Mouse (Mus musculus): ENCODE results near the gene Bahd1. TPM values are rescaled to one million over a fixed set of nuclear protein-coding genes. Genes with fewer than 3 reads are reported as not detected.

Gene Bahd1
- total RNA-seq, 1 experiment = 7.7 TPM

GRCm38 (mm10) chr2:118895990-118896913, 3.9 kb upstream of the Bahd1 start:
- no peak for DNase-seq (ENCODE audit: low read depth, low spot score)
- TF ChIP-seq ZC3H11A (IDR thresholded peaks at IDR 0.05; ENCODE audit: borderline replicate concordance, low read depth, low read length) (no peak), HCFC1 (IDR thresholded peaks at IDR 0.05; ENCODE audit: borderline replicate concordance, insufficient read depth, low read length) (peak; percentile 41; the same call in 1 of the 2 replicates), ZNF384 (IDR thresholded peaks at IDR 0.05; ENCODE audit: low read depth, low read length) (peak; percentile 71), CHD2 (IDR thresholded peaks at IDR 0.05; ENCODE audit: low read depth, low read length) (0 out of 2 replicates have a peak, but pooled peaks have one; percentile 8), MAFK (IDR thresholded peaks at IDR 0.05; ENCODE audit: insufficient read depth, low read depth, low read length) (no peak)
- no peak overlapping the region for H3K27ac ChIP-seq (ENCODE audit: insufficient read depth, low read depth, low read length, poor library complexity, severe bottlenecking)
- in situ Hi-C loops (cut with MboI; ENCODE audit: low sequenced_read_pairs in 2 of 2, unreplicated experiment in 2 of 2) = loop anchor here (5.0 to 25.0 kb wide), 2 partner anchors 149 to 409 kb away; partner anchors contain the start of genes Inafm2 (in 1 of the 2) and Srp14 (in 1 of the 2)
- no peak overlapping the region for H3K9ac ChIP-seq (ENCODE audit: insufficient read depth, low read depth, low read length, poor library complexity, severe bottlenecking)
- peak overlapping the region; percentile 60 to 62 for H3K4me3 ChIP-seq (ENCODE audit: insufficient read depth in 1 of 2, low read depth in 1 of 2, low read length in 2 of 2, poor library complexity in 1 of 2, severe bottlenecking in 1 of 2)
- no peaks in the 10 kb centered on the region for H3K36me3 ChIP-seq (ENCODE audit: control insufficient read depth, insufficient read depth, low read length, poor library complexity, severe bottlenecking)
- H3K4me1 ChIP-seq (ENCODE audit: control insufficient read depth in 2 of 2, insufficient read depth in 2 of 2, low read length in 2 of 2, poor library complexity in 1 of 2) = peaks cover 0 to 14% of the 10 kb centered on the region in 2 experiments; a peak in 2 of 4 replicates
- H3K9me3 ChIP-seq (ENCODE audit: control insufficient read depth, insufficient read depth, low read depth, low read length) = no peaks in the 10 kb centered on the region

- Histone ChIP-seq H3K36me3 (ENCODE audit: control insufficient read depth, insufficient read depth, low read length, poor library complexity, severe bottlenecking) (no peaks in the 10 kb centered on the region), H3K9ac (ENCODE audit: insufficient read depth, low read depth, low read length, poor library complexity, severe bottlenecking) (no peak overlapping the region), H3K4me3 (ENCODE audit: insufficient read depth in 1 of 2, low read depth in 1 of 2, low read length in 2 of 2, poor library complexity in 1 of 2, severe bottlenecking in 1 of 2) (peak overlapping the region; percentile 60 to 62; a peak in 3 of 4 replicates), H3K27ac (ENCODE audit: insufficient read depth, low read depth, low read length, poor library complexity, severe bottlenecking) (no peak overlapping the region), H3K9me3 (ENCODE audit: control insufficient read depth, insufficient read depth, low read depth, low read length) (no peaks in the 10 kb centered on the region), H3K4me1 (ENCODE audit: control insufficient read depth in 2 of 2, insufficient read depth in 2 of 2, low read length in 2 of 2, poor library complexity in 1 of 2) (peaks cover 0 to 14% of the 10 kb centered on the region in 2 experiments; a peak in 2 of 4 replicates)
- in situ Hi-C loops (cut with MboI; ENCODE audit: low sequenced_read_pairs in 2 of 2, unreplicated experiment in 2 of 2) = loop anchor here (5.0 to 25.0 kb wide), 2 partner anchors 150 to 410 kb away; partner anchors contain the start of genes Inafm2 (in 1 of the 2) and Srp14 (in 1 of the 2)
- no peak for DNase-seq (ENCODE audit: low read depth, low spot score)
- no peak for TF ChIP-seq ZNF384 (IDR thresholded peaks at IDR 0.05; ENCODE audit: low read depth, low read length)
- no peak for TF ChIP-seq HCFC1 (IDR thresholded peaks at IDR 0.05; ENCODE audit: borderline replicate concordance, insufficient read depth, low read length)
- TF ChIP-seq ZC3H11A (IDR thresholded peaks at IDR 0.05; ENCODE audit: borderline replicate concordance, low read depth, low read length) = no peak
- no peak for TF ChIP-seq MAFK (IDR thresholded peaks at IDR 0.05; ENCODE audit: insufficient read depth, low read depth, low read length)
- TF ChIP-seq CHD2 (IDR thresholded peaks at IDR 0.05; ENCODE audit: low read depth, low read length) = no peak
Observed at GRCm38 (mm10) chr2:118896914-118897291, 3.3 kb upstream of the Bahd1 start.

- H3K9me3 ChIP-seq (ENCODE audit: control insufficient read depth, insufficient read depth, low read depth, low read length) = no peaks in the 10 kb centered on the region
- in situ Hi-C loops (cut with MboI; ENCODE audit: low sequenced_read_pairs in 2 of 2, unreplicated experiment in 2 of 2) = loop anchor here (5.0 to 25.0 kb wide), 2 partner anchors 150 to 410 kb away; partner anchors contain the start of genes Inafm2 (in 1 of the 2) and Srp14 (in 1 of the 2)
- no peak for DNase-seq (ENCODE audit: low read depth, low spot score)
- TF ChIP-seq ZNF384 (IDR thresholded peaks at IDR 0.05; ENCODE audit: low read depth, low read length) (no peak), CHD2 (IDR thresholded peaks at IDR 0.05; ENCODE audit: low read depth, low read length) (no peak), HCFC1 (IDR thresholded peaks at IDR 0.05; ENCODE audit: borderline replicate concordance, insufficient read depth, low read length) (no peak), MAFK (IDR thresholded peaks at IDR 0.05; ENCODE audit: insufficient read depth, low read depth, low read length) (no peak), ZC3H11A (IDR thresholded peaks at IDR 0.05; ENCODE audit: borderline replicate concordance, low read depth, low read length) (no peak)
- peaks cover 0 to 14% of the 10 kb centered on the region in 2 experiments; a peak in 2 of 4 replicates for H3K4me1 ChIP-seq (ENCODE audit: control insufficient read depth in 2 of 2, insufficient read depth in 2 of 2, low read length in 2 of 2, poor library complexity in 1 of 2)
- no peak overlapping the region; a peak in 1 of 4 replicates for H3K4me3 ChIP-seq (ENCODE audit: insufficient read depth in 1 of 2, low read depth in 1 of 2, low read length in 2 of 2, poor library complexity in 1 of 2, severe bottlenecking in 1 of 2)
- no peaks in the 10 kb centered on the region for H3K36me3 ChIP-seq (ENCODE audit: control insufficient read depth, insufficient read depth, low read length, poor library complexity, severe bottlenecking)
- no peak overlapping the region for H3K9ac ChIP-seq (ENCODE audit: insufficient read depth, low read depth, low read length, poor library complexity, severe bottlenecking)
- no peak overlapping the region for H3K27ac ChIP-seq (ENCODE audit: insufficient read depth, low read depth, low read length, poor library complexity, severe bottlenecking)
Observed at GRCm38 (mm10) chr2:118897392-118897791, 2.8 kb upstream of the Bahd1 start.

- TF ChIP-seq CHD2 (IDR thresholded peaks at IDR 0.05; ENCODE audit: low read depth, low read length) (no peak), HCFC1 (IDR thresholded peaks at IDR 0.05; ENCODE audit: borderline replicate concordance, insufficient read depth, low read length) (no peak), ZNF384 (IDR thresholded peaks at IDR 0.05; ENCODE audit: low read depth, low read length) (no peak), MAFK (IDR thresholded peaks at IDR 0.05; ENCODE audit: insufficient read depth, low read depth, low read length) (no peak), ZC3H11A (IDR thresholded peaks at IDR 0.05; ENCODE audit: borderline replicate concordance, low read depth, low read length) (no peak)
- Histone ChIP-seq H3K9ac (ENCODE audit: insufficient read depth, low read depth, low read length, poor library complexity, severe bottlenecking) (no peak overlapping the region), H3K27ac (ENCODE audit: insufficient read depth, low read depth, low read length, poor library complexity, severe bottlenecking) (no peak overlapping the region), H3K9me3 (ENCODE audit: control insufficient read depth, insufficient read depth, low read depth, low read length) (no peaks in the 10 kb centered on the region), H3K36me3 (ENCODE audit: control insufficient read depth, insufficient read depth, low read length, poor library complexity, severe bottlenecking) (no peaks in the 10 kb centered on the region), H3K4me3 (ENCODE audit: insufficient read depth in 1 of 2, low read depth in 1 of 2, low read length in 2 of 2, poor library complexity in 1 of 2, severe bottlenecking in 1 of 2) (no peak overlapping the region), H3K4me1 (ENCODE audit: control insufficient read depth in 2 of 2, insufficient read depth in 2 of 2, low read length in 2 of 2, poor library complexity in 1 of 2) (peaks cover 0 to 16% of the 10 kb centered on the region in 2 experiments; a peak in 2 of 4 replicates)
- DNase-seq (ENCODE audit: low read depth, low spot score) = no peak
- in situ Hi-C loops (cut with MboI; ENCODE audit: low sequenced_read_pairs in 2 of 2, unreplicated experiment in 2 of 2) = loop anchor here (5.0 to 25.0 kb wide), 2 partner anchors 151 to 411 kb away; partner anchors contain the start of genes Inafm2 (in 1 of the 2) and Srp14 (in 1 of the 2)
Observed at GRCm38 (mm10) chr2:118897808-118898207, 2.4 kb upstream of the Bahd1 start.

Measured in ES-E14 (cell line).